Mouse (Mus musculus) liver, adult 2 months (tissue): ENCODE data around the gene Afmid. TPM values are rescaled to one million over a fixed set of nuclear protein-coding genes. Genes with fewer than 3 reads are reported as not detected.
"Not testable (repeated sequence)": the region's sequence is repeated elsewhere in the genome, so short reads cannot be mapped to it uniquely, and the experiment has no call there.

ENCODE experiments used
- DNase-seq: peaks from one replicate; pipeline ENCODE4 v3.0.0-alpha.2; 2011; ENCODE audit warnings: low read depth, low spot score; ENCODE audit errors: extremely low read depth
- H3K27ac ChIP-seq: fragments of 200-500 bp; replicated peaks from 2 replicates; pipeline ENCODE4 v1.5.1; 2012; ENCODE audit warnings: low read depth, mild to moderate bottlenecking, control low read depth, inconsistent platforms, low read length; ENCODE audit not compliant: insufficient read depth
- H3K27me3 ChIP-seq: fragments of 200-500 bp; 2 replicates; pipeline ENCODE4 v1.6.1; 2012; ENCODE audit warnings: mild to moderate bottlenecking, moderate library complexity, low read length, inconsistent platforms; ENCODE audit not compliant: control insufficient read depth, insufficient read depth
- H3K36me3 ChIP-seq: fragments of 200-500 bp; 2 replicates; pipeline ENCODE4 v1.6.1; 2012; ENCODE audit warnings: low read length, inconsistent platforms; ENCODE audit not compliant: control insufficient read depth, insufficient read depth
- H3K4me1 ChIP-seq: fragments of 200-500 bp; 2 replicates; pipeline ENCODE4 v1.6.1; 2011; ENCODE audit warnings: low read length; ENCODE audit not compliant: control insufficient read depth, insufficient read depth
- H3K4me3 ChIP-seq: fragments of 200-500 bp; 2 replicates; pipeline ENCODE4 v1.5.1; 2011; ENCODE audit warnings: low read depth, mild to moderate bottlenecking, control low read depth, low read length, moderate library complexity; ENCODE audit not compliant: insufficient read depth
- H3K79me2 ChIP-seq: fragments of 200-500 bp; 2 replicates; pipeline ENCODE4 v1.6.1; 2012; ENCODE audit warnings: inconsistent platforms, mild to moderate bottlenecking, low read length, moderate library complexity; ENCODE audit not compliant: control insufficient read depth, insufficient read depth
- H3K9ac ChIP-seq: fragments of 200-500 bp; 2 replicates; pipeline ENCODE4 v1.6.1; 2012; ENCODE audit warnings: low read depth, mild to moderate bottlenecking, control low read depth, inconsistent platforms, low read length
- CTCF ChIP-seq: fragments of 200-500 bp; IDR thresholded peaks from 2 replicates; pipeline ENCODE4 v1.5.1; 2011; ENCODE audit warnings: low read depth, low read length, control low read depth
- POLR2A ChIP-seq: fragments of 200-500 bp; IDR thresholded peaks from 2 replicates; pipeline ENCODE4 v1.6.1; 2011; ENCODE audit warnings: low read length, control low read depth; ENCODE audit not compliant: insufficient read depth; ENCODE audit errors: extremely low read depth
- WGBS: fragments of 180-500 bp; shearing (Covaris S2); methylation state at CpG from one replicate; pipeline ENCODE4 v1.1.7; 2018; 5-methylcytosine and 5-hydroxymethylcytosine counted together
- polyA plus RNA-seq: library from polyadenylated mRNA; depleted of rRNA; stranded (reverse); fragments of >200 nt; gene quantifications from 2 replicates; pipeline ENCODE4 v1.2.3, GENCODE M21; 2012
- total RNA-seq: library from RNA; depleted of rRNA; stranded (reverse); fragments of >200 nt; gene quantifications from 2 replicates; pipeline ENCODE4 v1.2.3, GENCODE M21; 2014

The Afmid gene
- total and polyA plus RNA-seq, 2 experiments = 117 to 119 TPM

- H3K36me3 ChIP-seq = no peaks in the 10 kb centered on the region
- H3K27ac ChIP-seq = no peak overlapping the region
- TF ChIP-seq CTCF = no peak
- TF ChIP-seq POLR2A = no peak
- H3K79me2 ChIP-seq = peaks cover 9% of the 10 kb centered on the region; the same call in 1 of the 2 replicates
- no peaks in the 10 kb centered on the region for H3K27me3 ChIP-seq
- WGBS = 95% methylated on average over 6 of the region's 6 CpGs
- peaks cover 6% of the 10 kb centered on the region; the same call in 1 of the 2 replicates for H3K4me1 ChIP-seq
- H3K9ac ChIP-seq = no peak overlapping the region
- H3K4me3 ChIP-seq = no peak overlapping the region
- DNase-seq = no peak
Observed at GRCm38 (mm10) chr11:117806781-117807180, 18.9 kb upstream of the Afmid start.

- H3K4me3 ChIP-seq = peak within 1 kb of the TSS; percentile 83
- peak within 1 kb of the TSS; percentile 70 for H3K27ac ChIP-seq
- no peaks in the 10 kb centered on the region for H3K36me3 ChIP-seq
- 2% methylated on average over 74 of the region's 75 CpGs for WGBS
- peaks cover 23% of the 10 kb centered on the region for H3K79me2 ChIP-seq
- peaks cover 10% of the 10 kb centered on the region; the same call in 1 of the 2 replicates for H3K4me1 ChIP-seq
- no peaks in the 10 kb centered on the region for H3K27me3 ChIP-seq
- DNase-seq = no peak
- peak within 1 kb of the TSS; percentile 95 for H3K9ac ChIP-seq
- no peak for TF ChIP-seq CTCF
- TF ChIP-seq POLR2A = peak; percentile 79
Observed at GRCm38 (mm10) chr11:117809407-117810311, 16.1 kb upstream of the Afmid start, which contains the start of the genes Gm20708 and Syngr2. Gene Gm20708, plus strand, starts transcription at chr11:117809668. Gene Syngr2, plus strand, starts transcription at chr11:117809668.

GRCm38 (mm10) chr11:117810401-117811046, 15.2 kb upstream of the Afmid start:
- H3K36me3 ChIP-seq = no peaks in the 10 kb centered on the region
- peak; percentile 52; the same call in 1 of the 2 replicates for TF ChIP-seq POLR2A
- TF ChIP-seq CTCF = peak; percentile 68
- peaks cover 10% of the 10 kb centered on the region; the same call in 1 of the 2 replicates for H3K4me1 ChIP-seq
- H3K9ac ChIP-seq = peak overlapping the region; percentile 95
- WGBS = under 1% methylated on average over 21 of the region's 21 CpGs
- no peaks in the 10 kb centered on the region for H3K27me3 ChIP-seq
- peak overlapping the region; percentile 70 for H3K27ac ChIP-seq
- H3K4me3 ChIP-seq = peak overlapping the region; percentile 83
- H3K79me2 ChIP-seq = peaks cover 23% of the 10 kb centered on the region
- DNase-seq = peak; percentile 87

GRCm38 (mm10) chr11:117813867-117814266, 11.9 kb upstream of the Afmid start:
- 11% methylated on average over 5 of the region's 5 CpGs for WGBS
- Histone ChIP-seq H3K79me2 (peaks cover 27% of the 10 kb centered on the region), H3K27ac (no peak overlapping the region), H3K4me3 (no peak overlapping the region), H3K4me1 (peaks cover 11% of the 10 kb centered on the region; the same call in 1 of the 2 replicates), H3K9ac (no peak overlapping the region), H3K27me3 (no peaks in the 10 kb centered on the region), H3K36me3 (peaks cover 4% of the 10 kb centered on the region; the same call in 1 of the 2 replicates)
- TF ChIP-seq POLR2A (no peak), CTCF (no peak)
- no peak for DNase-seq

- H3K9ac ChIP-seq = no peak overlapping the region
- no peaks in the 10 kb centered on the region for H3K27me3 ChIP-seq
- H3K4me1 ChIP-seq = peaks cover 14% of the 10 kb centered on the region
- TF ChIP-seq POLR2A (no peak), CTCF (no peak)
- H3K79me2 ChIP-seq = peaks cover 27% of the 10 kb centered on the region
- WGBS = 30% methylated on average over 6 of the region's 6 CpGs
- H3K27ac ChIP-seq = no peak overlapping the region
- DNase-seq = no peak
- H3K36me3 ChIP-seq = peaks cover 4% of the 10 kb centered on the region; the same call in 1 of the 2 replicates
- H3K4me3 ChIP-seq = no peak overlapping the region
Observed at GRCm38 (mm10) chr11:117814704-117815366, 10.9 kb upstream of the Afmid start.

- H3K79me2 ChIP-seq = peaks cover 24% of the 10 kb centered on the region
- not testable (repeated sequence) for H3K4me3 ChIP-seq, H3K36me3 ChIP-seq, H3K27me3 ChIP-seq, DNase-seq, H3K9ac ChIP-seq, H3K27ac ChIP-seq
- WGBS = 92% methylated on average over 9 of the region's 9 CpGs
- peaks cover 12% of the 10 kb centered on the region for H3K4me1 ChIP-seq
Observed at GRCm38 (mm10) chr11:117815850-117816249, 9.9 kb upstream of the Afmid start.
